Mouse (Mus musculus) heart, adult 2 months (tissue): Measurements from ENCODE around the gene Lax1.

ENCODE experiments used
- CTCF ChIP-seq: fragments of 200-600 bp; IDR thresholded peaks from 2 replicates; pipeline ENCODE4 v1.8.1; 2022; ENCODE audit warnings: antibody characterized with exemption, mild to moderate bottlenecking, moderate library complexity
- POLR2A ChIP-seq: fragments of 200-500 bp; IDR thresholded peaks from 2 replicates; pipeline ENCODE4 v1.6.1; 2011; ENCODE audit warnings: mild to moderate bottlenecking, low read depth, low read length, control low read depth; ENCODE audit not compliant: insufficient read depth

DNA sequence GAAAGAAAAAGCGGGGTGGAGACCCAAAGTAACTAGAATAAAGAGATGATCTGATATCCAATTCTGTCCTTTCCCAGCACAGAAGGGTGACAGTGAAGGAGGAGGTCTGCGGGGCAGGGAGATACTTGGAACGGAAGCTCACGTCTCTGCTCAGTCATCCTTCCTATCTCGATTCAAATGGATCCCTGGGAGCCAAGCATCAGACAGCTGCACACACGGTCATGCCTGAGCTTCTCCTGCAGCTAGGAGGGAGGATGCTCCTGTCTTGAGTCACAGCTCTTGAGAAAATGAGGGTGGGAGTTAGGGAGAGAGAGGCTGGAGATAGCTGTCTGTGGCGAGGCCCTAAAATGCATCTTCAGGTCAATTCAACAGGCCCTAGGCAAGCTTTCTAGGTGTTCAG, 46.8 kb upstream of the Lax1 start:
- TF ChIP-seq POLR2A = no peak
- TF ChIP-seq CTCF = no peak
